In the genomic region with DNA sequence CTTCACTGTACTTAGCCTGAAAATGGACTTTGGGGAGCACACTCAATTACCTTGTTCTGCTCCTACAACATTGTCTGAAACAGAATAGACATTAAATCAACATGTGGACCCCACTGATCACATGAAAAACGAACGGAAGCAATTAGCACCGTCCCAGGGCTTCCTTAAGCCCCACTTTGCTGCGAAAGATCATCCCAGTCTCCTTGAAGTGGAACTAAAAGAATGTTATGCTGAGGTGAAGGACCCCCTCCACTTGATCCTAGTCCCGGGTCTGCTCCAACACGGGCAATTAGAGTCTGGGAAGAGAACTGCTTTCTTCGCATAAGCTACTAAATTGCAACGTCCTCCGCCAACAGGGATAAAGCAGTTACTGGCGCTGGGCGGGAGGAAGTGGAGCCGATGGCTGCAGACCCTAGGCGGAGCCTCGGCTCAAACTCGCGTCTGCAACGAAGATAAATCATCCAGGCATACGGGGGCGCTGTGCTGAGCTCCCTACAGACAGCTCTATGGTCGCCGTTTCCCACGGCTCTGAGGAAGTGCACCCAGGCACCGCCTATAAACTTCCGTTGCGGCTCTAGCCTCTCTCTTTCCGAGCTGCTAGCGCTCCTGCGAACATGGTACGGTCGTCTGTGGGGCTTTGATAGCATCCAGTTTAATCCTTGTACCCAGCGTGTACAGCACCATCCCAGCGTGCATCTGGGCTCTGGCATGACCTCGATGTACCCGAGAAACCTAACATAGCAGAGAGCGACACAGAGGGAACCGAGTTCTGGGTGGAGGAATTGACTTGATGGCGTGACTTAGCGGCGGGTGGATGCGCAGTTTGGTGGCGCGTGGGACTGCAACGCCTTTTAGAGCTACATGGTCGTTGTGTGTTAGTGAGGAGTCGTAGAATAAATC, we compare ENCODE assay signal across 7 mouse cellular contexts. TPM values are rescaled to one million over a fixed set of nuclear protein-coding genes. Genes with fewer than 3 reads are reported as not detected.
DNase-seq lines count a peak whose midpoint lies in the region; ATAC-seq lines count a peak whose summit lies in the region.

A gene (plus strand): TSS at position 552 of the 900 bp plus-strand sequence.

- peak within 1 kb of the TSS; percentile 53 for H3K9ac ChIP-seq in intestine, embryonic 15.5 days

- intact Hi-C loops in gastrocnemius, postnatal 36 days (cut with DNase I) = no loop called here
- intact Hi-C loops in left cerebral cortex, postnatal 25 days (cut with DNase I) = no loop called here

- peak within 1 kb of the TSS; percentile 57 for H3K4me2 ChIP-seq in intestine, embryonic 15.5 days (replicated peaks)

- peak; percentile 97 for ATAC-seq in intestine, embryonic 15.5 days

- no peaks in the 10 kb centered on the region for H3K4me1 ChIP-seq in intestine, embryonic 15.5 days (replicated peaks)
- H3K4me1 ChIP-seq in midbrain, embryonic 10.5 days = peaks cover 14% of the 10 kb centered on the region

- 18% methylated on average over 45 of the region's 45 CpGs for whole genome bisulfite sequencing in intestine, embryonic 15.5 days
- WGBS in midbrain, embryonic 10.5 days = 16% methylated on average over 45 of the region's 45 CpGs

- peak within 1 kb of the TSS; percentile 43 for H3K4me3 ChIP-seq in intestine, embryonic 15.5 days (replicated peaks)
- H3K4me3 ChIP-seq in midbrain, embryonic 10.5 days = peak within 1 kb of the TSS; percentile 67

- H3K27ac ChIP-seq in intestine, embryonic 15.5 days = peak within 1 kb of the TSS; percentile 79
- H3K27ac ChIP-seq in midbrain, embryonic 10.5 days (replicated peaks) = peak within 1 kb of the TSS; percentile 83

- 0 out of 2 replicates have a peak, but pooled peaks cover 3% of the 10 kb centered on the region for H3K36me3 ChIP-seq in intestine, embryonic 15.5 days
- peaks cover 30% of the 10 kb centered on the region for H3K36me3 ChIP-seq in midbrain, embryonic 10.5 days

- no peaks in the 10 kb centered on the region for H3K9me3 ChIP-seq in intestine, embryonic 15.5 days
- no peaks in the 10 kb centered on the region for H3K9me3 ChIP-seq in midbrain, embryonic 10.5 days (replicated peaks)

- peak; percentile 92 for DNase-seq in adrenal gland, adult 2 months
- peak; percentile 85 for DNase-seq in embryo, embryonic 11.5 days (ENCODE audit: low read depth, low spot score)
- peak; percentile 81 to 83 for DNase-seq in gastrocnemius, postnatal 36 days
- DNase-seq in left cerebral cortex, postnatal 25 days (ENCODE audit: low spot score in 2 of 2) = peak; percentile 89 to 94
- DNase-seq in midbrain, embryonic 10.5 days (ENCODE audit: low spot score) = peak; percentile 89
- DNase-seq in right cerebral cortex, postnatal 4 days = peak; percentile 87

- no peaks in the 10 kb centered on the region for H3K27me3 ChIP-seq in intestine, embryonic 15.5 days (replicated peaks)
- peaks cover 22% of the 10 kb centered on the region; the same call in 1 of the 2 replicates for H3K27me3 ChIP-seq in midbrain, embryonic 10.5 days (ENCODE audit: low read depth, poor library complexity, severe bottlenecking)

RNA-seq across cellular contexts. Expression of the gene that starts here (rescaled TPM):
- 100 to 1,000 TPM; 189 to 235 TPM for total RNA-seq in adrenal gland, adult 2 months (2021)
- 7.7 and 8.0 TPM in 2 replicates for polyA plus RNA-seq in adrenal gland, adult 2 months (2012; rRNA removed)
- 100 to 1,000 TPM in 1 of 2 experiments, 10 to 100 TPM in 1; 83.8 to 131 TPM for total RNA-seq in gastrocnemius, postnatal 36 days (2021)
- polyA plus RNA-seq in intestine, embryonic 15.5 days (2015; fragmentation: Nextera tagmentation; extraction: Ambion mirVana) = 445 and 494 TPM in 2 replicates
- total RNA-seq in left cerebral cortex, postnatal 25 days (2021) = 100 to 1,000 TPM; 115 to 132 TPM
- 260 and 328 TPM in 2 replicates for polyA plus RNA-seq in midbrain, embryonic 10.5 days (2016; fragmentation: Nextera tagmentation; extraction: Ambion mirVana)

Comparison
In these comparisons a context has a peak if more than half of its experiments do, and no peak if none do; other contexts are left out.
1. Peak in every context shown above with its lines: DNase-seq, ATAC-seq, H3K4me3 ChIP-seq and H3K27ac ChIP-seq.
2. RNA of the gene that starts here (polyA plus RNA-seq): 445 to 494 TPM in intestine, embryonic 15.5 days and 260 to 328 TPM in midbrain, embryonic 10.5 days; 7.7 to 8.0 TPM in adrenal gland, adult 2 months; every median in the first group is over 10 times any median in the second.